Mouse (Mus musculus) CH12.LX (cell line): Measurements from ENCODE around the gene Nol6. TPM values are rescaled to one million over a fixed set of nuclear protein-coding genes. Genes with fewer than 3 reads are reported as not detected.
A peak's percentile ranks its signal among the peaks of the same experiment; 100 is the strongest.

Experiments used
- DNase-seq: peaks from one replicate; pipeline ENCODE4 v3.0.0-alpha.2; 2013; ENCODE audit errors: extremely low read depth
- H3K27ac ChIP-seq: 2 replicates; pipeline ENCODE4 v1.5.1; 2012; ENCODE audit warnings: low read depth, mild to moderate bottlenecking, control low read depth, moderate library complexity; ENCODE audit not compliant: insufficient read depth
- H3K27me3 ChIP-seq: replicated peaks from 2 replicates; pipeline ENCODE3; 2012; ENCODE audit warnings: inconsistent platforms
- H3K36me3 ChIP-seq, 2 experiments: replicated peaks in 1 of 2; 2 replicates each; pipeline versions ENCODE3 to v1.6.1; 2012; ENCODE audit warnings: inconsistent platforms in 1 of 2, low read length in 1 of 2, mild to moderate bottlenecking in 1 of 2, mixed read lengths in 1 of 2, moderate library complexity in 1 of 2; ENCODE audit not compliant: control insufficient read depth in 1 of 2, insufficient read depth in 1 of 2
- H3K4me1 ChIP-seq, 2 experiments: 2 replicates each; pipeline ENCODE4 v1.6.1; 2012; ENCODE audit warnings: inconsistent platforms in 1 of 2, moderate library complexity in 1 of 2; ENCODE audit not compliant: insufficient read depth in 2 of 2, control insufficient read depth in 1 of 2
- H3K4me2 ChIP-seq: 2 replicates; pipeline ENCODE4 v1.6.1; 2012; ENCODE audit warnings: low read depth, mild to moderate bottlenecking, control low read depth; ENCODE audit not compliant: poor library complexity, insufficient read depth, severe bottlenecking
- H3K4me3 ChIP-seq, 3 experiments: fragments of 150-350 bp in 1 of 3; sonication (generic) in 1 of 3; replicated peaks in 1 of 3; 2 replicates each; pipeline versions ENCODE3 to v1.5.1; 2011 to 2012; ENCODE audit warnings: low read depth in 2 of 3, low read length in 2 of 3, mild to moderate bottlenecking in 2 of 3, moderate library complexity in 2 of 3, control low read depth in 1 of 3, improper control_type of control experiment in 1 of 3, inconsistent platforms in 1 of 3, mixed read lengths in 1 of 3; ENCODE audit not compliant: poor library complexity in 1 of 3
- H3K79me2 ChIP-seq: replicated peaks from 2 replicates; pipeline ENCODE4 v1.6.1; 2012; ENCODE audit warnings: mild to moderate bottlenecking, moderate library complexity; ENCODE audit not compliant: control insufficient read depth, poor library complexity, insufficient read depth, severe bottlenecking; ENCODE audit errors: extremely low read depth
- H3K9ac ChIP-seq: 2 replicates; pipeline ENCODE4 v1.6.1; 2012; ENCODE audit warnings: low read depth, mild to moderate bottlenecking, control low read depth, moderate library complexity; ENCODE audit not compliant: insufficient read depth
- H3K9me3 ChIP-seq: replicated peaks from 2 replicates; pipeline ENCODE3; 2012; ENCODE audit warnings: low read length, inconsistent platforms, mixed read lengths
- CTCF ChIP-seq, 2 experiments: IDR thresholded peaks in 1 of 2; conservative IDR thresholded peaks in 1 of 2; 2 replicates each; pipeline ENCODE4 v1.5.1; 2011 to 2012; ENCODE audit warnings: low read depth in 2 of 2, low read length in 2 of 2, improper control_type of control experiment in 1 of 2, inconsistent platforms in 1 of 2, mild to moderate bottlenecking in 1 of 2, moderate library complexity in 1 of 2
- ELF1 ChIP-seq: IDR thresholded peaks from 2 replicates; pipeline ENCODE4 v1.6.1; 2014; ENCODE audit warnings: low read depth, mild to moderate bottlenecking, inconsistent platforms, low read length, improper control_type of control experiment
- EP300 ChIP-seq: IDR thresholded peaks from 2 replicates; pipeline ENCODE4 v1.6.1; 2011; ENCODE audit warnings: low read length, improper control_type of control experiment
- ETS1 ChIP-seq: conservative IDR thresholded peaks from 2 replicates; pipeline ENCODE4 v1.6.1; 2012; ENCODE audit warnings: low read depth, mild to moderate bottlenecking, inconsistent platforms, low read length, improper control_type of control experiment, moderate library complexity
- GABPA ChIP-seq: IDR thresholded peaks from 2 replicates; pipeline ENCODE4 v1.6.1; 2012; ENCODE audit warnings: low read depth, low read length, improper control_type of control experiment, inconsistent platforms; ENCODE audit not compliant: insufficient replicate concordance
- HCFC1 ChIP-seq: IDR thresholded peaks from 2 replicates; pipeline ENCODE4 v1.6.1; 2012; ENCODE audit warnings: low read depth, mild to moderate bottlenecking, inconsistent platforms, low read length, improper control_type of control experiment
- JUN ChIP-seq: IDR thresholded peaks from 2 replicates; pipeline ENCODE4 v1.6.1; 2011; ENCODE audit warnings: low read depth, mild to moderate bottlenecking, low read length, improper control_type of control experiment, moderate library complexity; ENCODE audit not compliant: insufficient read depth
- MAX ChIP-seq: IDR thresholded peaks from 2 replicates; pipeline ENCODE4 v1.6.1; 2011; ENCODE audit warnings: low read length, improper control_type of control experiment
- MAZ ChIP-seq: IDR thresholded peaks from 2 replicates; pipeline ENCODE4 v1.6.1; 2012; ENCODE audit warnings: low read depth, mild to moderate bottlenecking, inconsistent platforms, low read length, improper control_type of control experiment, moderate library complexity
- MEF2A ChIP-seq: IDR thresholded peaks from 2 replicates; pipeline ENCODE4 v1.6.1; 2014; ENCODE audit warnings: low read depth, mild to moderate bottlenecking, inconsistent platforms, low read length, improper control_type of control experiment, borderline replicate concordance
- MYC ChIP-seq: IDR thresholded peaks from 2 replicates; pipeline ENCODE4 v1.6.1; 2011; ENCODE audit warnings: low read depth, mild to moderate bottlenecking, improper control_type of control experiment, low read length
- POLR2A ChIP-seq: IDR thresholded peaks from 2 replicates; pipeline ENCODE4 v1.6.1; 2011; ENCODE audit warnings: low read depth, mild to moderate bottlenecking, improper control_type of control experiment, low read length
- RAD21 ChIP-seq: IDR thresholded peaks from 2 replicates; pipeline ENCODE4 v1.6.1; 2011; ENCODE audit warnings: low read depth, mild to moderate bottlenecking, low read length, improper control_type of control experiment, moderate library complexity
- RCOR1 ChIP-seq: conservative IDR thresholded peaks from 2 replicates; pipeline ENCODE4 v1.6.1; 2012; ENCODE audit warnings: low read depth, mild to moderate bottlenecking, inconsistent platforms, low read length, improper control_type of control experiment
- SMC3 ChIP-seq: IDR thresholded peaks from 2 replicates; pipeline ENCODE4 v1.6.1; 2011; ENCODE audit warnings: low read depth, low read length, improper control_type of control experiment
- TBP ChIP-seq: conservative IDR thresholded peaks from 2 replicates; pipeline ENCODE4 v1.6.1; 2011; ENCODE audit warnings: low read depth, low read length, improper control_type of control experiment
- USF1 ChIP-seq: IDR thresholded peaks from 2 replicates; pipeline ENCODE4 v1.6.1; 2014; ENCODE audit warnings: low read depth, mild to moderate bottlenecking, inconsistent platforms, low read length, improper control_type of control experiment
- USF2 ChIP-seq: conservative IDR thresholded peaks from 2 replicates; pipeline ENCODE4 v1.6.1; 2011; ENCODE audit warnings: low read depth, low read length, improper control_type of control experiment
- ZC3H11A ChIP-seq: IDR thresholded peaks from 2 replicates; pipeline ENCODE4 v1.6.1; 2012; ENCODE audit warnings: low read depth, mild to moderate bottlenecking, inconsistent platforms, low read length, improper control_type of control experiment
- ZMIZ1 ChIP-seq: IDR thresholded peaks from 2 replicates; pipeline ENCODE4 v1.6.1; 2012; ENCODE audit warnings: low read depth, mild to moderate bottlenecking, inconsistent platforms, low read length, improper control_type of control experiment
- ZNF384 ChIP-seq: IDR thresholded peaks from 2 replicates; pipeline ENCODE4 v1.6.1; 2012; ENCODE audit warnings: low read depth, low read length, improper control_type of control experiment, inconsistent platforms
- dilution Hi-C: fragments of 300-500 bp; cut with MboI; formaldehyde crosslinking; loops from 2 replicates; pipeline ENCODE4 v1.14.3; 2020; ENCODE audit warnings: low sequenced_read_pairs; ENCODE audit not compliant: extremely low pct_unique_long_range_greater_than_20kb, extremely low pct_ligation_motif_present
- in situ Hi-C: fragments of 300-500 bp; cut with MboI; formaldehyde crosslinking; loops from 3 replicates; pipeline ENCODE4 v1.14.3; 2019; ENCODE audit warnings: low sequenced_read_pairs, low pct_ligation_motif_present, low pct_unique_long_range_greater_than_20kb, mixed read lengths
- polyA plus RNA-seq: library from polyadenylated mRNA; unstranded; fragments of >175 nt; gene quantifications from 2 replicates; pipeline ENCODE4 v1.2.1, GENCODE M21; 2012; ENCODE audit warnings: low read depth; ENCODE audit not compliant: insufficient read length
- total RNA-seq, 2 experiments: library from RNA; depleted of rRNA; stranded (reverse); fragments of 300-350 nt in 1 of 2; fragments of >200 nt in 1 of 2; gene quantifications; 2 replicates each; pipeline ENCODE4 v1.2.3; 2012 to 2014

The Nol6 gene
- total and polyA plus RNA-seq, 3 experiments: 22.0 to 81.5 (median 30.0) TPM

DNA sequence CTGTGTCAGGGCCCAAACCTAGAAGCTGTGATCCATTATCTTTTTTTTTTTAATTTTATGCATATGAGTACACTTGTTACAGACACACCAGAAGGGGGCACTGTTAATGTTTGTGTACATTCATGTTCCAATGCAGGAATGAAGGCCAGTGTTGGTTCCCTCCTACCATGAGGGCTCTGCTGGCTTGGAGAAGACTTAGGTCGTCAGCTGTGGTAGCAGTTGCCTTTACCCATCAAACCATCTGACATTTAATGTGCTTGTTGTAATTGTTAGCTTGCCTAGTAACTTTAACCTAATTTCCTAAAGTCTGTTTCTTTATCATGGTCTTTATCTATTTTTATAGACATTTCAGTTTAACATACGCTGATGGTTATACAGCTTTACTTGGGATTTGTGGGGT is 46.7 kb upstream of the Nol6 start:
- Histone ChIP-seq H3K4me1 (no peaks in the 10 kb centered on the region), H3K4me2 (no peak overlapping the region), H3K79me2 (peaks cover 12% of the 10 kb centered on the region; the same call in 1 of the 2 replicates), H3K9me3 (no peaks in the 10 kb centered on the region), H3K27me3 (no peaks in the 10 kb centered on the region), H3K36me3 (peaks cover 12 to 51% of the 10 kb centered on the region in 2 experiments), H3K4me3 (no peak overlapping the region), H3K9ac (no peak overlapping the region), H3K27ac (no peak overlapping the region)
- DNase-seq: no peak
- dilution Hi-C loops: no loop called here
- peak in 1 of 2 experiments; percentile 13; a peak in 1 of 4 replicates for TF ChIP-seq CTCF (conservative IDR thresholded peaks at IDR 0.05 in 1 of 2, IDR thresholded peaks at IDR 0.05 in 1 of 2; ENCODE audit: low read depth in 2 of 2, low read length in 2 of 2)
- TF ChIP-seq ZNF384: no peak
- TF ChIP-seq HCFC1: no peak
- in situ Hi-C loops: no loop called here

DNA sequence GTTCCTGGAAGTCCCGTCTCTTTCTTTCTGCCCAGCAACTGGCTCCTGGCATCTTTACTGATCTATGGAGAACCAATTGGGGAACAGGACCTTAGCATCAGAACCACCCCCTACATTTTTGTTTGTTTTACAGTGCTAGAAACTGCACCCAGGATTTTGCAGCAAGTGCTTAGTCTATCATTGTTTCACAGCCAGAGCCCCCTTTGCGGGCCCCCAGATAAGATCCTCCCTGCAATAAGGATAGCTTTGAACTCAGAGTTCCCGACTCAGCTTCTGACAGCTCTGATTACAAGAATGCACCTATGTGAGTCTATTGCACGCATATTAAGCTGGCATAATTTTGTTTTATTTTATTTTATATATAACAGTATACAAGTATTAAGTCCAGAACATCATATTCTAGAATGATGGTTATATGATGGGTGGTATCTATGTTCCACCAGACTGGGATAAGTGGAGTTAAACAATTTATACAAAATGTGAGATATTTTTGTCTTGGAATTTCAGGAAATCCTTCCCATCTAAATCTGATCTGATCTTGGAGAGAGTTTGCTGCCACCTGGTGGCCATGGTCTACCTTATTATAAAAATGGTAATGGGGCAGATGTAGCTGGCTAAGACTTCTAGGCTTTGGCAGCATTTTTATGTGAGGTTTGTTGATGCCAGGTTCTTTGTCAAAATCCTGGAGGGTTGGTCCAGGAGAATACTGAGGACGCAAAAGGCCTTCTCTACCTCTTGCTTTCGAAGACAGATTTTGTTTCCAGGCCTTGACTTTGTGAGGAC is 41.6 kb upstream of the Nol6 start:
- peak; percentile 27 for DNase-seq
- TF ChIP-seq POLR2A: no peak
- TF ChIP-seq RCOR1: no peak
- TF ChIP-seq ELF1: no peak
- TF ChIP-seq RAD21: peak; percentile 59
- TF ChIP-seq ZC3H11A: no peak
- TF ChIP-seq SMC3: peak; percentile 87
- TF ChIP-seq CTCF (conservative IDR thresholded peaks at IDR 0.05 in 1 of 2, IDR thresholded peaks at IDR 0.05 in 1 of 2; ENCODE audit: low read depth in 2 of 2, low read length in 2 of 2): peak; percentile 40 to 78; a peak in 3 of 4 replicates
- no peak for TF ChIP-seq MAZ
- in situ Hi-C loops: loop anchor here (5.0 kb wide), 1 partner anchor 34 kb away; no protein-coding TSS in a partner anchor
- dilution Hi-C loops: no loop called here
- no peak overlapping the region for H3K9ac ChIP-seq
- no peak overlapping the region for H3K4me2 ChIP-seq
- no peaks in the 10 kb centered on the region for H3K27me3 ChIP-seq
- H3K27ac ChIP-seq: no peak overlapping the region
- H3K9me3 ChIP-seq: no peaks in the 10 kb centered on the region
- H3K4me1 ChIP-seq: no peaks in the 10 kb centered on the region
- H3K4me3 ChIP-seq: no peak overlapping the region
- peaks cover 15% of the 10 kb centered on the region; the same call in 1 of the 2 replicates for H3K79me2 ChIP-seq
- H3K36me3 ChIP-seq: peaks cover 9 to 25% of the 10 kb centered on the region in 2 experiments

GRCm38 (mm10) chr4:41164974-41165373 is 40.7 kb upstream of the Nol6 start:
- Histone ChIP-seq H3K27me3 (no peaks in the 10 kb centered on the region), H3K4me3 (no peak overlapping the region), H3K9ac (no peak overlapping the region), H3K9me3 (no peaks in the 10 kb centered on the region), H3K36me3 (peaks cover 9 to 22% of the 10 kb centered on the region in 2 experiments), H3K27ac (no peak overlapping the region), H3K79me2 (peaks cover 13% of the 10 kb centered on the region; the same call in 1 of the 2 replicates), H3K4me2 (no peak overlapping the region), H3K4me1 (no peaks in the 10 kb centered on the region)
- no peak for TF ChIP-seq ZC3H11A
- no peak for TF ChIP-seq MAX
- no peak for TF ChIP-seq MEF2A
- TF ChIP-seq RAD21: no peak
- no peak for TF ChIP-seq MYC
- no peak for TF ChIP-seq TBP
- TF ChIP-seq USF1: no peak
- no peak for TF ChIP-seq CTCF (conservative IDR thresholded peaks at IDR 0.05 in 1 of 2, IDR thresholded peaks at IDR 0.05 in 1 of 2; ENCODE audit: low read depth in 2 of 2, low read length in 2 of 2)
- TF ChIP-seq ETS1: no peak
- TF ChIP-seq JUN: no peak
- no peak for TF ChIP-seq ZMIZ1
- TF ChIP-seq SMC3: no peak
- no peak for TF ChIP-seq RCOR1
- no peak for TF ChIP-seq EP300
- no peak for TF ChIP-seq GABPA
- TF ChIP-seq USF2: no peak
- no peak for TF ChIP-seq ELF1
- DNase-seq: no peak
- dilution Hi-C loops: no loop called here
- in situ Hi-C loops: loop anchor here (5.0 kb wide), 1 partner anchor 33 kb away; no protein-coding TSS in a partner anchor
